Mouse (Mus musculus): ENCODE results near the gene Fbxo44. TPM values are rescaled to one million over a fixed set of nuclear protein-coding genes. Genes with fewer than 3 reads are reported as not detected.
A peak's percentile ranks its signal among the peaks of the same experiment; 100 is the strongest.
"Not testable (repeated sequence)": the region's sequence is repeated elsewhere in the genome, so short reads cannot be mapped to it uniquely, and the experiment has no call there.

The Fbxo44 gene
- polyA plus RNA-seq, 1 experiment from 2014 or later, result 13.4 TPM

DNA sequence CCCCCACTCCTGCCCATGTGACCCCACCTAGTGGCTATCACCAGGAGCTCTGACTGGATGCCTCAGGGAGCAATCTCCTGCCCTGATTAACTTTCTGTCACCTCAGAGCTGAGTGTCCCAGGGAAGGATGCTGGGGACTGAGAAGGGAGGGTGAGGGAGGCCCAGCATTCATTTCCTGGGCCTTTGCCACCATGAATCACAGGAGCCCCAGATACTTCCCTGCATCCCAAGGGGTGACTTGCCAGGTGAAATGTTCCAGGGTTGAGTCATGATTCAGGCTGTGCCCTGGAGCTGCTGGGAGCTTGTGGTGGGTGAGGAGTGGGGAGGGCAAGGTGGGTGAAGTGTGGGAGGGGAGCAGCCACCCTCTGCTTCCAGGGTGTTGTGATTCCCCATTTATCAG, 17.4 kb upstream of the Fbxo44 start:
- Histone ChIP-seq H3K4me2 (no peak overlapping the region), H3K9ac (no peak overlapping the region), H3K4me1 (no peaks in the 10 kb centered on the region), H3K27ac (no peak overlapping the region), H3K4me3 (no peak overlapping the region), H3K27me3 (peaks cover 49% of the 10 kb centered on the region), H3K36me3 (no peaks in the 10 kb centered on the region), H3K9me3 (no peaks in the 10 kb centered on the region)
- ATAC-seq (ENCODE audit: borderline replicate concordance, extremely low read depth, low FRiP score, low TSS enrichment), result no peak

DNA sequence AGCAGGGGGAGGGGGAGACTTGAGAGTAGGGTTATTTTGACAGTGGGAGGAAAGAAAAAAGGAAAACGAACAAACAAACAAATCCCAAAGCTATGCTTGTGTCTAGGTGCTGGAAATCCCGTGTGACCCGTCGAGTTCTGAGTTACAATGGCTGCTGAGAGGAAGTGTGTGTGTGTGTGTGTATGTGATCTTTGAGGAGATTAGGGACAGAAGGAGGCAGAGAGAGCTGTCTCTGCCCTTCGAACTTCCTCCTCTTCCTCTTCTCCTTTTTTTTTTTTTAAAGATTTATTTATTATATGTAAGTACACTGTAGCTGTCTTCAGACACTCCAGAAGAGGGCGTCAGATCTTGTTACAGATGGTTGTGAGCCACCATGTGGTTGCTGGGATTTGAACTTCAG, 16.3 kb upstream of the Fbxo44 start:
- not testable (repeated sequence) for H3K36me3 ChIP-seq; H3K9ac ChIP-seq; H3K4me1 ChIP-seq; ATAC-seq (ENCODE audit: borderline replicate concordance, extremely low read depth, low FRiP score, low TSS enrichment); H3K27ac ChIP-seq; H3K4me2 ChIP-seq; H3K4me3 ChIP-seq; H3K9me3 ChIP-seq
- 45% methylated on average over 5 of the region's 6 CpGs for WGBS
- peaks cover 60% of the 10 kb centered on the region for H3K27me3 ChIP-seq

DNA sequence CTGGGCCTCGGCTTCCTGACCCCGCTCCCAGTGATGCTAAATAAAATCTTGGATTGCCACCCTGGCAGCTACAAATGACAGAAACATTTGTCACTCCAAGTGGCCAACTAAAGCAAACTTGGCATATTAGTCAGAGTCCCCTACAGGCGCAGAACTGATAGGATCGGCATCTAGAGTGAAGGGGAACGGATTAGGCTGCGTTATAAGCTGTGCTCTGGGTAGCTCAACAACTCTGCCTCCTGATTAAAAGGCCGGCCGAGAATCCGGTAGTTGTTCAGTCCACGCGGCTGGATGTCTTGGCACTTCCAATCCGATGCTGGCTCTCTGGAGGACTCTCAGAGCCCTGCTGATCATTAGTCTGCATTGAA, 14.2 kb upstream of the Fbxo44 start:
- Histone ChIP-seq H3K27ac (no peak overlapping the region), H3K9ac (no peak overlapping the region), H3K4me1 (no peaks in the 10 kb centered on the region), H3K9me3 (no peaks in the 10 kb centered on the region), H3K4me3 (no peak overlapping the region), H3K27me3 (peaks cover 80% of the 10 kb centered on the region), H3K4me2 (no peak overlapping the region), H3K36me3 (no peaks in the 10 kb centered on the region)
- no peak for ATAC-seq (ENCODE audit: borderline replicate concordance, extremely low read depth, low FRiP score, low TSS enrichment)
- 10% methylated on average over 12 of the region's 12 CpGs for WGBS

DNA sequence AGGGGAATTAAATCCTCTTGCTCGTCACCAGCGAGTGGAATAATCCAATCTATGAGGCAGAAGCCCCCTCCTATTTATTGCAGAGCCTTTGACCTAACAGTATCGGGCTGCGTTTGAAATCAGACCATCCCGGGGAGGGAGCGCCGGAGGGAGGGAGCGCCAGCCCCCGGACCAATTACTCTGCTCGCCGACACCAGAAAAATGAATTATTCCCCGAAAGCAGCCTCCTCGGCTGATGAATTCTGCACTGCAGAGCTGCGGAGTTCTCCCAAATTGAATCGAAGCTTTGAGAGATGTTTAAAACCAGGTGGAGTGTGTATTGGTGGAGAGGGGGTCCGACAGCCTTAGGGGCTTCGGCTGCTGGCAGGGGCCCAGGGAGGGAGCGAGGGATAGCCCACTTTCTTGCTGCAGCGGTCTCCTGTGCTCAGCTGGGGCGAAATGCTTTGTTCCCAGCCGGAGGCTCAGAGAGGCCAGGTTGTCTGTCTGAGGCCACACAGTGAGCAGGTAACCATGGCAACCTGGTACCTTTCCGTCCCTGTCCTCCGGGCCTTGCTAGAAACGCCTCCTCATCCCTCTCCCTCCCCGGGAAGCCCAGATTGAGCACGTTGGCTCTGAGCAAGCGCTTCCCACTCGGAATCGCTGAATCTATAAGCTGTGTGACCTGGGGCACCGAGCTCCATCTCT, 13.7 kb upstream of the Fbxo44 start:
- WGBS, result 3% methylated on average over 30 of the region's 30 CpGs
- peaks cover 82% of the 10 kb centered on the region for H3K27me3 ChIP-seq
- no peak overlapping the region for H3K4me3 ChIP-seq
- no peak overlapping the region for H3K9ac ChIP-seq
- no peaks in the 10 kb centered on the region for H3K9me3 ChIP-seq
- no peak overlapping the region for H3K27ac ChIP-seq
- H3K36me3 ChIP-seq, result no peaks in the 10 kb centered on the region
- no peaks in the 10 kb centered on the region for H3K4me1 ChIP-seq
- no peak for ATAC-seq (ENCODE audit: borderline replicate concordance, extremely low read depth, low FRiP score, low TSS enrichment)
- no peak overlapping the region for H3K4me2 ChIP-seq

DNA sequence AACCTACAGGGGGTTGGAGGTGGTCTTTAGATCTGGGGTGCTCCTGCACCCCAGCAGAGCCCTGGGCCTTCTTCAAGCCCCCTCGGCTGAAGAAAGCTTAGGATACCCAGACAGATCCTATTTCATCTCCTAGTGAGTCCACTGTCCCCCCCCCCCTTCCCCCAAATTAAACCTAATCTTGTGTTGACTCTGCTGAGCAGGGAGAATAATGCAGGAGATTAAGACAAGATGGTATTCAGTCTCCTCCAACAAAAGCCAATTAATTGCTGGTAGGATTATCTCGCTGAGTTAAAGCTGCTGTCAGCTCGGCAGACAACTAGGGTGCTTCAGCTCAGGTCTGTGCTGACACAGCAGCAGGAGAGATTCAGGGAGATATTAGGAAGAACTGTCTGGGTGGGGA, 11.0 kb upstream of the Fbxo44 start:
- no peaks in the 10 kb centered on the region for H3K36me3 ChIP-seq
- no peaks in the 10 kb centered on the region for H3K9me3 ChIP-seq
- ATAC-seq (ENCODE audit: borderline replicate concordance, extremely low read depth, low FRiP score, low TSS enrichment), result no peak
- H3K27ac ChIP-seq, result no peak overlapping the region
- no peak overlapping the region for H3K4me2 ChIP-seq
- no peak overlapping the region for H3K4me3 ChIP-seq
- no peak overlapping the region for H3K9ac ChIP-seq
- H3K27me3 ChIP-seq, result peaks cover 83% of the 10 kb centered on the region
- 44% methylated on average over 3 of the region's 3 CpGs for WGBS
- H3K4me1 ChIP-seq, result no peaks in the 10 kb centered on the region

DNA sequence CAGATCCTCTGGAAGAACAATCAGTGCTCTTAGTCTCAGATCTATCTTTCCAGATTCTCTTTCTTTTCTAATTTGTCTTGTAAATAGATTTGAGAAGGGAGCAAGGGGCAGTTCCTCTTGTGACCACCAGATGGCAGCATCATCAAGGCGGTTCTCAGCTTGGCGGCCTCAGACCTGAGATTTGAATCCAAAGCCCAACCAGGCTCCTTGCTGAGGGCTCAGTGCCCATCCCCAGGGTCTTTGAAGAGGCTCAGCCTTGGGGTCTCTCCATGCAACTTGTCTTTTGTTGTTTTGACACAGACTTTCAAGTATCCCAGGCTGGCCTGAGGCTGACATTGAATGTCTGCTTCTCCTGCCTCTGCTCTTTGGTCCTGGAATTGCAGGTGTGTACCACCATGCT, 10.6 kb upstream of the Fbxo44 start:
- Histone ChIP-seq H3K27me3 (peaks cover 83% of the 10 kb centered on the region), H3K27ac (no peak overlapping the region), H3K4me2 (no peak overlapping the region), H3K4me1 (no peaks in the 10 kb centered on the region), H3K36me3 (no peaks in the 10 kb centered on the region), H3K9ac (no peak overlapping the region), H3K9me3 (no peaks in the 10 kb centered on the region), H3K4me3 (no peak overlapping the region)
- WGBS, result 4% methylated on average over 2 of the region's 2 CpGs
- no peak for ATAC-seq (ENCODE audit: borderline replicate concordance, extremely low read depth, low FRiP score, low TSS enrichment)

DNA sequence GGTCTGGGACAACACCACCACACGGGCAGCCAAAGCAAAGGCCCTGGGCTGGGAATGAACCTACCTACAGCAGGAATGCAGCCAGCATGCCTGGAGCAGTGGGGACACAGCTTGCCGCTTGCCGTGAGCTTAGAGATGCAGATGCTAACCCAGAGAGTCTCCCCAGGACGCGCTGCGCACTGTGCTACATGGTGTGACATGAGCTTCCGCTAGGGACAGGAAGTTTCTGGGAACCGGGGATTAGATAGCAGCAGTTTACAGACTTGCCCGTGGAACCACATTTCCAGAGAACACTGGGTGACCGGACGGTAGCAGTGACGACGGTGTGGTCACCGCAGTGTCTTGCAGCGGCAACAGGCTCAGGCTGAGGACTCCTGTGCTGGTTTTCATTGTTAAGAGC, 9.3 kb upstream of the Fbxo44 start:
- WGBS, result 20% methylated on average over 15 of the region's 15 CpGs
- H3K36me3 ChIP-seq, result no peaks in the 10 kb centered on the region
- H3K27ac ChIP-seq, result no peak overlapping the region
- no peak for ATAC-seq (ENCODE audit: borderline replicate concordance, extremely low read depth, low FRiP score, low TSS enrichment)
- no peak overlapping the region for H3K4me2 ChIP-seq
- 0 out of 2 replicates have a peak, but pooled peaks cover 2% of the 10 kb centered on the region for H3K4me1 ChIP-seq
- no peak overlapping the region for H3K9ac ChIP-seq
- peaks cover 83% of the 10 kb centered on the region for H3K27me3 ChIP-seq
- no peak overlapping the region for H3K4me3 ChIP-seq
- no peaks in the 10 kb centered on the region for H3K9me3 ChIP-seq

DNA sequence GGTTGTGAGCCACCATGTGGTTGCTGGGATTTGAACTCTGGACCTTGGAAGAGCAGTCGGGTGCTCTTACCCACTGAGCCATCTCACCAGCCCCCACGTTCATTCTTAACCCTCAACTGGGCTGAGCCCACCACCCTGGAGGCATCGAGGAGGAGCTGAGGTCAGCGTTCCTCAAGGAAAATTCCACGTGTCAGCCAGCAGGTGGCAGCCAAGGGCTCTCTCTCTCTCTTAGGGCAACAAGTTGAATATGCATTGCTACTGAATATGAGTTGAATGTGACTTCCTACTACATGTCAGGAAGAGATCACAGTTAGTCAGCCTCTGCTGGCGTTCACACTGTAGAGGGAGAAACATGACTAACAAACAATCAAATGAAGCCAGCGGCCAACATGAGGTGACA, 8.0 kb upstream of the Fbxo44 start:
- no peak overlapping the region for H3K9ac ChIP-seq
- peaks cover 83% of the 10 kb centered on the region for H3K27me3 ChIP-seq
- ATAC-seq (ENCODE audit: borderline replicate concordance, extremely low read depth, low FRiP score, low TSS enrichment), result no peak
- no peak overlapping the region for H3K4me3 ChIP-seq
- peaks cover 11% of the 10 kb centered on the region; the same call in 1 of the 2 replicates for H3K4me1 ChIP-seq
- no peak overlapping the region for H3K27ac ChIP-seq
- no peaks in the 10 kb centered on the region for H3K36me3 ChIP-seq
- no peaks in the 10 kb centered on the region for H3K9me3 ChIP-seq
- H3K4me2 ChIP-seq, result no peak overlapping the region
- 17% methylated on average over 7 of the region's 7 CpGs for WGBS

DNA sequence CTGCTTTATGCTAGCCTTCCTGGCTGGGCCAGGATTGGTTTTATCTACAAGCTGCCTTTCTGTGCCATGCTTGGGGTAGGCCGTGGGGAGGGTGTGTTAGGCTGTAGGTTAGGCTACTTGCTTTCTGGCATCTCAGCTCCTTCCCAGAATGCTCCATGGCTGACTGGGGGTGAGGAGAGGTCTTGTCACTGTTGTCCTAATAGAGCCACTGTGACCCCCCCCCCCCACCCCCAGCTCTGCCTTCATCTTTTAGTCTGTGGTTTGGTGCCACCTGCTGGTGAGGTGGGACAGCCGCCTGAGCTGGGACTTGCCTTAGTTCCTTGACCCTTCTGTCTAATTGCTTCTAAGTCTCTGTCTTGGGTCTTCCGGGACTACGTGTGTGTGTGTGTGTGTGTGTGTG, 6.7 kb upstream of the Fbxo44 start:
- H3K4me3 ChIP-seq, result no peak overlapping the region
- WGBS, result 16% methylated on average over 4 of the region's 4 CpGs
- ATAC-seq (ENCODE audit: borderline replicate concordance, extremely low read depth, low FRiP score, low TSS enrichment), result no peak

DNA sequence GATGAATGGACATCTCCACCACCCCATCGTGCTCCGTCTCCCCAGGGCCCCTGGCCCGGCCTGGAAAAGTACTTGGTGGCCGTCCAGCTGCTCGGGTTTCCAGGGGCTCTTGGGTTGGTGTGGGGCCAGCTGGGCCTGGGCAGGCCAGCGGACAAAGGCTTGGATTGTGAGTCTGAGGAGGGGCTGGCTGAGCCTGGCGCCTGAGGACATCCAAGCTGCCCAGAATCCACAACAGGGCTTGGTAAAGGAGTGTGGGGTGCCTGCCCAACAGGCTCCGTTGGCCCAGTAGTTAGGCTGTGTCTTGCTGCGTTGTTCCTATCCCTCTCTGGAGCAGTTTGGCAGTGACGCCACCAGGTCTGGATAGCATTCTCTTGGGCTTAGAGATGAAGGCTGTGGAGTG, 6.1 kb upstream of the Fbxo44 start:
- 5% methylated on average over 10 of the region's 10 CpGs for WGBS
- H3K9ac ChIP-seq, result no peak overlapping the region
- H3K27ac ChIP-seq, result no peak overlapping the region
- ATAC-seq (ENCODE audit: borderline replicate concordance, extremely low read depth, low FRiP score, low TSS enrichment), result no peak
- H3K4me2 ChIP-seq, result no peak overlapping the region; the same call in 1 of the 2 replicates
- H3K27me3 ChIP-seq, result peaks cover 83% of the 10 kb centered on the region
- no peak overlapping the region for H3K4me3 ChIP-seq
- H3K36me3 ChIP-seq, result no peaks in the 10 kb centered on the region
- peaks cover 11% of the 10 kb centered on the region; the same call in 1 of the 2 replicates for H3K4me1 ChIP-seq
- no peaks in the 10 kb centered on the region for H3K9me3 ChIP-seq

More for the DNA sequence above, 6.7 kb upstream of the Fbxo44 start:
- Histone ChIP-seq H3K4me2 (no peak overlapping the region; the same call in 1 of the 2 replicates), H3K9ac (no peak overlapping the region), H3K27me3 (peaks cover 83% of the 10 kb centered on the region), H3K9me3 (no peaks in the 10 kb centered on the region), H3K4me1 (peaks cover 11% of the 10 kb centered on the region; the same call in 1 of the 2 replicates), H3K27ac (no peak overlapping the region), H3K36me3 (no peaks in the 10 kb centered on the region)

DNA sequence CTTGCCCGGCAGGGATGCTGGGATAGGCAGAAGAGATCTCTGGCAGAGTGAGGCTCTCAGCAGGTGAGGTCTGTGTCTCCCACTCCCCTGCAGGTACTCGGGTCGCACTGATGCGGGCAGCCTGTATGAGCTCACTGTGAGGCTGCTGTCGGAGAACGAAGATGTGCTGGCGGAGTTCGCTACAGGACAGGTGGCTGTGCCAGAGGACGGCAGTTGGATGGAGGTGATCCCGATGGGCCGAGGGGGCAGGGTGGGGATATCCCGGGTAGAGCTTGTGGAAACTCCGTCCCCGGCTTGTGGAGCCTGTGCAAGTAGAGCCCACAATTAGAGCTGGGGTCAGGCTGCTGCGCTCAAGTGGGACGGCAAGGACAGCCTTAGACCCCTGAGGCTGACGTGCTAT, 5.3 kb upstream of the Fbxo44 start:
- no peaks in the 10 kb centered on the region for H3K9me3 ChIP-seq
- H3K27ac ChIP-seq, result no peak overlapping the region
- no peak for ATAC-seq (ENCODE audit: borderline replicate concordance, extremely low read depth, low FRiP score, low TSS enrichment)
- no peak overlapping the region for H3K4me3 ChIP-seq
- H3K36me3 ChIP-seq, result no peaks in the 10 kb centered on the region
- H3K27me3 ChIP-seq, result peaks cover 84% of the 10 kb centered on the region
- H3K4me1 ChIP-seq, result peaks cover 15% of the 10 kb centered on the region; the same call in 1 of the 2 replicates
- WGBS, result 5% methylated on average over 17 of the region's 17 CpGs
- H3K9ac ChIP-seq, result no peak overlapping the region
- H3K4me2 ChIP-seq, result no peak overlapping the region

DNA sequence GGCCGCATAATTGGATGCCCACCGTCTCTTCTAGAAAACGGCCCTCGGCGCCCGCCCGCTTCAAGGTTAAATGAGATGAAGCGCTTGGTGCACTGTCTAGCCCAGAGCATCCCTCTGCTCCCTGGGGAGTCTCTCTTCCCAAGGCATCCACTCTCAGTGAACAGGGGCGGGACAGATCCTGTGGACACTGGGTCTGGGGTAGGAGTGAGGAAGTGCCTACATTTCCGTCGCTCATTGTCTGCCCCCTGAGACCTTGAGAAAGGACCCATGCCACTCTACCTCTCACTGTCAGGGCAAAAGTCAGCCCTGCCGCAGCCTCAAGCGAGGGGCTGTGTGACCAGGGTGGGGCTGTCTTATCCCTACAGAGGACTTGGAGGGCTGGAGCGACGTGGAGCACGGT, 4.2 kb upstream of the Fbxo44 start:
- WGBS, result 3% methylated on average over 16 of the region's 16 CpGs
- H3K4me3 ChIP-seq, result peak overlapping the region; percentile 26
- H3K4me1 ChIP-seq, result peaks cover 21% of the 10 kb centered on the region; the same call in 1 of the 2 replicates
- H3K27ac ChIP-seq, result no peak overlapping the region
- no peaks in the 10 kb centered on the region for H3K36me3 ChIP-seq
- peaks cover 83% of the 10 kb centered on the region for H3K27me3 ChIP-seq
- H3K9ac ChIP-seq, result no peak overlapping the region
- ATAC-seq (ENCODE audit: borderline replicate concordance, extremely low read depth, low FRiP score, low TSS enrichment), result no peak
- peak overlapping the region; percentile 56 for H3K4me2 ChIP-seq
- H3K9me3 ChIP-seq, result no peaks in the 10 kb centered on the region

DNA sequence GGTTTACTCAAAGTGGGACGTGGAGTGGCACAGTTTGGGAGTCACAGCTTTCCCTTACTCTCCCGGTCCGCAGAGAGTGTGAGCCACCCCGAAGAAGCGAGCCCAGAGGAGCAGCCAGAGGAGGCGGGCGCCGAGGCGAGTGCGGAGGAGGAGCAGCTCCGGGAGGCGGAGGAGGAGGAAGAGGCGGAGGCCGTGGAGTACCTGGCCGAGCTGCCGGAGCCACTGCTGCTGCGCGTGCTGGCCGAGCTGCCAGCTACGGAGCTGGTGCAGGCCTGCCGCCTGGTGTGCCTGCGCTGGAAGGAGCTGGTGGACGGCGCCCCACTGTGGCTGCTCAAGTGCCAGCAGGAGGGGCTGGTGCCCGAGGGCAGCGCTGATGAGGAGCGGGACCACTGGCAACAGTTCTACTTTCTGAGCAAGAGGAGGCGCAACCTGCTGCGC, 3.7 kb upstream of the Fbxo44 start:
- peak; percentile 41 for ATAC-seq (ENCODE audit: borderline replicate concordance, extremely low read depth, low FRiP score, low TSS enrichment)
- no peaks in the 10 kb centered on the region for H3K9me3 ChIP-seq
- H3K27me3 ChIP-seq, result peaks cover 83% of the 10 kb centered on the region
- H3K4me2 ChIP-seq, result peak overlapping the region; percentile 56
- no peak overlapping the region for H3K9ac ChIP-seq
- under 1% methylated on average over 28 of the region's 29 CpGs for WGBS
- H3K27ac ChIP-seq, result no peak overlapping the region
- peaks cover 25% of the 10 kb centered on the region for H3K4me1 ChIP-seq
- H3K36me3 ChIP-seq, result no peaks in the 10 kb centered on the region
- H3K4me3 ChIP-seq, result peak overlapping the region; percentile 26
